Mouse (Mus musculus) intestine, embryonic 14.5 days (tissue): ENCODE measurements around the gene Zc2hc1c. TPM values are rescaled to one million over a fixed set of nuclear protein-coding genes. Genes with fewer than 3 reads are reported as not detected.

ENCODE experiments used
- ATAC-seq: fragments of 200-750 bp; cut with Nextera tagmentation; replicated peaks from 2 replicates; pipeline ENCODE4 v1.8.0; 2017; ENCODE audit warnings: low read depth, moderate number of reproducible peaks, moderate TSS enrichment, moderate library complexity; ENCODE audit not compliant: low FRiP score, low TSS enrichment
- DNase-seq: peaks from one replicate; pipeline ENCODE4 v3.0.0-alpha.2; 2018; ENCODE audit warnings: low spot score
- H3K27ac ChIP-seq: fragments of 300-500 bp; sonication (generic); 2 replicates; pipeline ENCODE4 v1.5.1; 2014; ENCODE audit warnings: low read depth, mild to moderate bottlenecking, control low read depth
- H3K27me3 ChIP-seq: fragments of 300-500 bp; sonication (generic); replicated peaks from 2 replicates; pipeline ENCODE4 v1.6.1; 2014; ENCODE audit warnings: low read length, control low read depth; ENCODE audit not compliant: control insufficient read depth, insufficient read depth
- H3K36me3 ChIP-seq: fragments of 300-500 bp; sonication (generic); 2 replicates; pipeline ENCODE4 v1.6.1; 2014; ENCODE audit warnings: low read length, control low read depth; ENCODE audit not compliant: control insufficient read depth, insufficient read depth
- H3K4me1 ChIP-seq: fragments of 300-500 bp; sonication (generic); replicated peaks from 2 replicates; pipeline ENCODE4 v1.6.1; 2014; ENCODE audit warnings: low read length, control low read depth, mixed read lengths; ENCODE audit not compliant: control insufficient read depth, insufficient read depth
- H3K4me2 ChIP-seq: fragments of 300-500 bp; sonication (generic); 2 replicates; pipeline ENCODE4 v1.6.1; 2014; ENCODE audit warnings: low read length
- H3K4me3 ChIP-seq: fragments of 300-500 bp; sonication (generic); 2 replicates; pipeline ENCODE4 v1.5.1; 2014; ENCODE audit warnings: low read depth, low read length, control low read depth, mixed read lengths
- H3K9ac ChIP-seq: fragments of 300-500 bp; sonication (generic); 2 replicates; pipeline ENCODE4 v1.6.1; 2014; ENCODE audit warnings: mild to moderate bottlenecking, low read length
- H3K9me3 ChIP-seq: fragments of 300-500 bp; sonication (generic); 2 replicates; pipeline ENCODE4 v1.6.1; 2016; ENCODE audit warnings: low read length, control low read depth; ENCODE audit not compliant: control insufficient read depth
- WGBS: fragments of 180-500 bp; shearing (Covaris S2); extraction: QIAGEN DNeasy Blood & Tissue Kit; methylation state at CpG from one replicate; pipeline ENCODE4 v1.1.7; 2014; 5-methylcytosine and 5-hydroxymethylcytosine counted together
- polyA plus RNA-seq: library from polyadenylated mRNA; unstranded; fragments of >200 nt; fragmentation: Nextera tagmentation; extraction: Ambion mirVana; gene quantifications from 2 replicates; pipeline ENCODE4 v1.2.1, GENCODE M21; 2014

Gene Zc2hc1c
- polyA plus RNA-seq, 1 experiment from 2014 or later: 2.5 TPM

DNA sequence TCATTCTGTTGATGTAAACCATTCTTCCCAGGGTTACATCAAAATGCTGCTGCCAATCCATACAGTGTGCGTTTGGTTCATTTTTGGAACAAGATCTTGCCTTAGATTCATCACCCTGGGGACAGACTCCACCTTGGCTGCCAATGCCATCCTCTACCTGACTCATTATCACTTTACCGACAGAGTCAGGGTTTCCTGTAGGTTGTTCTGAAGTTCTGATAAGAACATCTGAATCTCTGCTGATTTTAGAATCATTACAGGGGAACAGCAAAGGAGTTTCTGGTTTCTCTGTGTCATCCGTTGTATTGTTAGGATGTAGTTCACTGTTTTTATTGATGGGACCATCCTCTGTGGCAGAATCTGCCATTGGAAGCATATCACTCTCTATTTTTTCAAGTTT, 22.1 kb upstream of the Zc2hc1c start:
- ATAC-seq: no peak
- 91% methylated on average over 3 of the region's 3 CpGs for WGBS
- no peaks in the 10 kb centered on the region for H3K9me3 ChIP-seq

DNA sequence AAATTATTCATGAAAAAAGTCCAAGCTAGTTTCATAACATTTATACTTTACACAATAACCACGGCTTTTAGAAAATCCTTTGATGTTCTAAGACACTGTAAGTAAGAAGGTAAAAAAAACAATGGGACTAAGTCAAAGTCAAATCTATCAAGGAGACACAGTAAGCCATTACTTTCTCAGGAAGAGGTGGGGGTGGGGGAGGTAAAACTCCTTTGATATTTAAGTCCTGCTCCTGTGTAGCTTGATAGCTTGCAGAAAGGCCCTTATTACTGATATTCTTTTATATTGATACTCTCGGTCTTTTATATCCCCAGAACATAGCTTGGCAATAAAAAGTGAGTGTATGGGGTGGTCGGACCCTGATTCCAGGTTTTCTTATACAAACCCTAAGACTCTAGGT, 18.6 kb upstream of the Zc2hc1c start:
- H3K9me3 ChIP-seq: 0 out of 2 replicates have a peak, but pooled peaks cover 2% of the 10 kb centered on the region
- H3K9ac ChIP-seq: peak overlapping the region; percentile 64
- peak overlapping the region; percentile 62 for H3K4me2 ChIP-seq
- H3K36me3 ChIP-seq: no peaks in the 10 kb centered on the region
- DNase-seq (no peak), ATAC-seq (no peak)
- H3K27me3 ChIP-seq: no peaks in the 10 kb centered on the region
- 57% methylated on average over 3 of the region's 3 CpGs for WGBS
- H3K27ac ChIP-seq: peak overlapping the region; percentile 70; the same call in 1 of the 2 replicates
- peak overlapping the region; percentile 49 for H3K4me3 ChIP-seq
- H3K4me1 ChIP-seq: peaks cover 12% of the 10 kb centered on the region

More for the DNA sequence above, 22.1 kb upstream of the Zc2hc1c start:
- no peak overlapping the region for H3K9ac ChIP-seq
- no peak overlapping the region for H3K4me2 ChIP-seq
- no peak overlapping the region for H3K27ac ChIP-seq
- H3K27me3 ChIP-seq: no peaks in the 10 kb centered on the region
- DNase-seq: no peak
- H3K4me3 ChIP-seq: no peak overlapping the region
- peaks cover 19% of the 10 kb centered on the region for H3K4me1 ChIP-seq
- H3K36me3 ChIP-seq: no peaks in the 10 kb centered on the region

DNA sequence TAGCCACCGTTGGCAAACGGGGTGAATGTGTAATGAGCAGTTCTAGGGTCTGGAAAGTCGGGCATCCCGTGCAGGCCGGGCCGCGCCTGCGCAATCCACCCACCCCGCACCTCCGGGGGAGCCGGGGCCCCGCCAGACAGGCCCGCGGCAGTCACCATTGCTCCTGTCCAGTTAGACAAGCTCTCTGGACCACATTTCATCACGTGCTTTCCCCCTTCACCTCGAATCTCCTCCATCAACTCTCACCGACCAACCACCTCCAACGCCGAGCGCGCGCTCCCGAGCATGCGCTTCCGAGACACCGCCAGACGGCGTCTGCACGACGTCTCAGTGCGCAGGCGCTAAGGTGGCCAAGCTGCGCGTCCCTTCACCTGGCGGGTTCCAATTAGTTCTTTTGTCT, 18.1 kb upstream of the Zc2hc1c start, which contains the start of gene Mlh3:
Mlh3 (minus strand) TSS at position 281 of the 400 bp plus-strand sequence.
- H3K27me3 ChIP-seq: no peaks in the 10 kb centered on the region
- DNase-seq: peak; percentile 87
- peak within 1 kb of the TSS; percentile 49 for H3K4me3 ChIP-seq
- ATAC-seq: peak; percentile 91
- WGBS: under 1% methylated on average over 35 of the region's 35 CpGs
- peak within 1 kb of the TSS; percentile 64 for H3K9ac ChIP-seq
- H3K9me3 ChIP-seq: 0 out of 2 replicates have a peak, but pooled peaks cover 2% of the 10 kb centered on the region
- peak within 1 kb of the TSS; percentile 70 for H3K27ac ChIP-seq
- peak within 1 kb of the TSS; percentile 62 for H3K4me2 ChIP-seq
- H3K36me3 ChIP-seq: 0 out of 2 replicates have a peak, but pooled peaks cover 4% of the 10 kb centered on the region
- H3K4me1 ChIP-seq: peaks cover 8% of the 10 kb centered on the region

DNA sequence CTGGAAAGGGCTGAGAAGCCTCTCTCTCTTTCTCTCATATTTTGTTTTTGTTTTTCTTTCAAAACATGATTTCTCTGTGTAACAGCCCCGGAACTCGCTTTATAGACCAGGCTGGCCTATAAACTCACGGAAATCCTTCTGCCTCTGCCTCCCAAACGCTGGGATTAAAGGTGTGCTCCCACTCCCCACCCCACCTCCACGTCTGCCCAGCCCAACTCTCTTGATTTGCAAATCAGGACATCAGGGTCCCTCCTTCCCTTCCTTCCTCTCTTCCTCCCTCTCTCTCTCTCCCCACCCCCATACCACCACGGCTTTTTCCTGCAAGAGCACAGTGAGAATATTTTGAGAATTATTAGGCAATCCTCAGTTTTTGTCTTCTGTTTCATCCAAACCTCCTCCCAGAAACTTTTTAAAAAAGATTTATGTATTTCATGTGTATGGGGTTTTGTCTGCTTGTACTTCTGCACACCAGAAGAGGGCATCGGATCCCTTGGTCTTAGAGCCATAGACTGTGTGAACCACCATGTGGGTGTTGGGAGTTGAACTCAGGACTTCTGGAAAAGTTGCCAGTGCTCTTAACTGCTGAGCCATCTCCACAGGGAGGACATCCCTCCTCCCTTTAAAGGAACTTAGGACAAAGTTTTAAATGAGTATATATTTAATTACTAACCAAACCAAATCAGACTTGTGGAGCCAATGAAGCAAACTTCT, 17.1 kb upstream of the Zc2hc1c start:
- no peak for DNase-seq
- WGBS: 73% methylated on average over 7 of the region's 7 CpGs
- Histone ChIP-seq H3K27ac (no peak overlapping the region), H3K4me1 (no peaks in the 10 kb centered on the region; the same call in 1 of the 2 replicates), H3K4me2 (no peak overlapping the region), H3K27me3 (no peaks in the 10 kb centered on the region), H3K9me3 (0 out of 2 replicates have a peak, but pooled peaks cover 2% of the 10 kb centered on the region), H3K4me3 (no peak overlapping the region), H3K9ac (no peak overlapping the region), H3K36me3 (0 out of 2 replicates have a peak, but pooled peaks cover 4% of the 10 kb centered on the region)
- no peak for ATAC-seq

DNA sequence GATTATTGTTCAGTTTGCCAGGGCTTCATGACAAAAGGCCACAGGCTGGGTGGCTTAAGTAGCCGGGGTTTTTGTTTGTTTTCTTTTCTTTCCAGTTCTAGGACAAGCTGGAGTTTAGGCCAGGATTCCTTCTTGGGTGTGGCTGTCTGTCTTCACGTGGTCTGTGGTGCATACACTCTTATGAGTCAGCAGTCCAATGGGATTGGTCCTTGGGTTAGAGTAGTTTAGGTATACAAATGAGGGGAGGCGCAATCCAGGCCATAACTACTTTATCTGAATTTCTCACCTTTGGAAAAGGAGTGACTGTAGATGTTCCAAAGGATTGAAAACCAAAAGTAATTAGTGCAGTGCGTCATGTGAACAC, 16.6 kb upstream of the Zc2hc1c start:
- Histone ChIP-seq H3K4me3 (no peak overlapping the region), H3K27me3 (no peaks in the 10 kb centered on the region), H3K36me3 (0 out of 2 replicates have a peak, but pooled peaks cover 4% of the 10 kb centered on the region), H3K4me1 (no peaks in the 10 kb centered on the region; the same call in 1 of the 2 replicates), H3K9ac (no peak overlapping the region), H3K9me3 (0 out of 2 replicates have a peak, but pooled peaks cover 2% of the 10 kb centered on the region), H3K27ac (no peak overlapping the region), H3K4me2 (no peak overlapping the region)
- DNase-seq: no peak
- WGBS: 78% methylated on average over 4 of the region's 4 CpGs
- ATAC-seq: no peak

DNA sequence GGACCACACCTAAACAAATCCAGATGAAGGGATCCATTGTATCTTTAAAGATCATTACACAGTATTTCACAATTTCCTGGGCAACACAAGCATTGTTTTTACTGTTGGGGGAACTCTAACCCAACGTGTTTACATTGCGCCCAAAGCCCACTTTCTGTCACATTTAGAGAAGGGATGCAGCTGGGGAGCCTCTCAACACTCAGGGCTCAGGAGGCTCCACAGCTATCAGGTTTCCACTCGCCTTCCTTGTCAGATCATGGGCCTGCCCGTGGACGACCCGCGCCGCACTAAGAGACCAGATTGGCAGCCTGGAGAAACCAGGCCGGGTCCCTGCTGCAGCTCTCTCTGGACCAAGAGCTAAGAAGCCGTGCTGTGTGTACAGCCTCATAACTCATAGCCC, 14.9 kb upstream of the Zc2hc1c start:
- Histone ChIP-seq H3K36me3 (0 out of 2 replicates have a peak, but pooled peaks cover 4% of the 10 kb centered on the region), H3K4me1 (no peaks in the 10 kb centered on the region; the same call in 1 of the 2 replicates), H3K4me3 (no peak overlapping the region), H3K9me3 (0 out of 2 replicates have a peak, but pooled peaks cover 2% of the 10 kb centered on the region), H3K27ac (no peak overlapping the region), H3K4me2 (no peak overlapping the region), H3K27me3 (no peaks in the 10 kb centered on the region), H3K9ac (no peak overlapping the region)
- WGBS: 58% methylated on average over 10 of the region's 10 CpGs
- DNase-seq (no peak), ATAC-seq (no peak)

DNA sequence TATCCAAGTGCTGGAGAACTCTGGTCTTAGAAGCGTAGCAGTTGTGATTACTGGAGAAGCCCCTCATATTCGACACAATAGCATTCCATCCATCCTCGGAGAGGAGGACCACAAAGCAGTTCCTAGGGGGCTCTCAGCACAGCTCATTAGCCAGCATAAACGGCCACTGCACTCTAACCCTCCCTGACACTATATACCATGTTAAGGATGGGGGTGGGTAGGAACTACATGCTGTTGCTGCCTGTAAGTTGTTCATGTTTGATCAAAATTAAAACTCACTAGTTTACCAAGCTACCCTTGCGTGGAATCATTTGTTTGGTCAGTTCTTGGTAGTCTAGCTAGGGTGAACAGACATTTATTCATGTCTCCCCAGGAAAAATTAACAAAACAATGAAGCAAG, 12.1 kb upstream of the Zc2hc1c start:
- no peak overlapping the region for H3K4me3 ChIP-seq
- 0 out of 2 replicates have a peak, but pooled peaks cover 4% of the 10 kb centered on the region for H3K36me3 ChIP-seq
- no peak for DNase-seq
- peaks cover 2% of the 10 kb centered on the region; the same call in 1 of the 2 replicates for H3K4me1 ChIP-seq
- no peak overlapping the region for H3K4me2 ChIP-seq
- H3K9me3 ChIP-seq: 0 out of 2 replicates have a peak, but pooled peaks cover 2% of the 10 kb centered on the region
- no peak for ATAC-seq
- no peak overlapping the region for H3K27ac ChIP-seq
- no peaks in the 10 kb centered on the region for H3K27me3 ChIP-seq
- WGBS: 78% methylated on average over 5 of the region's 5 CpGs
- no peak overlapping the region for H3K9ac ChIP-seq

DNA sequence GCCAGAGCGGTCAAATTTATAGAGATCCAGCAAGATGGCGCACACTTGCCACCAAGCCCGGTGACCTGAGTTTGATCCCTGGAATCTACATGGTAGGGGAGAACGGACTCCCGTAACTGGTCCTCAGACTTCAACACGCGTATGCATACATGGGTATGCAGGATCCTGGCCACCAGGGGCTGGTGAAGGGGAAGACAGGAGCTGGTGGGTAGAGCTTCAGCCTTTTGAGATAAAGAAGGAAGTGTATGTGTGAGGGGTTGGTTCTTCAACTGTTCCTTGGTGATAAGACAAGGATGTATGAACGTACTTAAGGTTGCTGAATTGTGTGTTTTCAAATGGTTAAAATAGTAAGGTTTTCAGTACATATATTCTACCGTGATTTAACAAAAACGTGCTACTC, 9.5 kb upstream of the Zc2hc1c start:
- Histone ChIP-seq H3K4me1 (peaks cover 2% of the 10 kb centered on the region; the same call in 1 of the 2 replicates), H3K4me2 (no peak overlapping the region), H3K27ac (no peak overlapping the region), H3K9me3 (0 out of 2 replicates have a peak, but pooled peaks cover 2% of the 10 kb centered on the region), H3K4me3 (no peak overlapping the region), H3K9ac (no peak overlapping the region), H3K27me3 (no peaks in the 10 kb centered on the region), H3K36me3 (0 out of 2 replicates have a peak, but pooled peaks cover 4% of the 10 kb centered on the region)
- 93% methylated on average over 10 of the region's 10 CpGs for WGBS
- no peak for ATAC-seq
- DNase-seq: no peak
